Mouse (Mus musculus) limb, embryonic 13.5 days (tissue): Measurements from ENCODE around the gene Ssx2ip. TPM values are rescaled to one million over a fixed set of nuclear protein-coding genes. Genes with fewer than 3 reads are reported as not detected.

Source experiments
- ATAC-seq: fragments of 200-750 bp; cut with Nextera tagmentation; 2 replicates; pipeline ENCODE4 v1.8.0; 2017; ENCODE audit warnings: low read depth, moderate number of reproducible peaks, moderate TSS enrichment; ENCODE audit not compliant: low FRiP score
- H3K27ac ChIP-seq: fragments of 300-500 bp; sonication (generic); 2 replicates; pipeline ENCODE4 v1.5.1; 2015; ENCODE audit warnings: inconsistent platforms, mild to moderate bottlenecking, moderate library complexity
- H3K27me3 ChIP-seq: fragments of 300-500 bp; sonication (generic); 2 replicates; pipeline ENCODE4 v1.6.1; 2015; ENCODE audit warnings: mild to moderate bottlenecking, inconsistent platforms
- H3K36me3 ChIP-seq: fragments of 300-500 bp; sonication (generic); 2 replicates; pipeline ENCODE4 v1.6.1; 2015; ENCODE audit warnings: inconsistent platforms, mild to moderate bottlenecking, moderate library complexity
- H3K4me1 ChIP-seq: fragments of 300-500 bp; sonication (generic); 2 replicates; pipeline ENCODE4 v1.6.1; 2015; ENCODE audit warnings: inconsistent platforms
- H3K4me2 ChIP-seq: fragments of 300-500 bp; sonication (generic); replicated peaks from 2 replicates; pipeline ENCODE4 v1.6.1; 2015; ENCODE audit warnings: inconsistent platforms, mild to moderate bottlenecking, moderate library complexity
- H3K4me3 ChIP-seq: fragments of 300-500 bp; sonication (generic); 2 replicates; pipeline ENCODE4 v1.5.1; 2015; ENCODE audit warnings: moderate library complexity, mild to moderate bottlenecking, inconsistent platforms
- H3K9ac ChIP-seq: fragments of 300-500 bp; sonication (generic); 2 replicates; pipeline ENCODE4 v1.6.1; 2015; ENCODE audit warnings: mild to moderate bottlenecking, inconsistent platforms
- H3K9me3 ChIP-seq: fragments of 300-500 bp; sonication (generic); 2 replicates; pipeline ENCODE4 v1.6.1; 2016; ENCODE audit warnings: inconsistent platforms
- WGBS: fragments of 180-500 bp; shearing (Covaris S2); methylation state at CpG from one replicate; pipeline ENCODE4 v1.1.7; 2015; 5-methylcytosine and 5-hydroxymethylcytosine counted together
- polyA plus RNA-seq: library from polyadenylated mRNA; unstranded; fragments of >200 nt; fragmentation: Nextera tagmentation; extraction: Ambion mirVana; gene quantifications from 2 replicates; pipeline ENCODE4 v1.2.1, GENCODE M21; 2015

The Ssx2ip gene
- 18.7 and 18.9 TPM in 2 replicates for polyA plus RNA-seq

DNA sequence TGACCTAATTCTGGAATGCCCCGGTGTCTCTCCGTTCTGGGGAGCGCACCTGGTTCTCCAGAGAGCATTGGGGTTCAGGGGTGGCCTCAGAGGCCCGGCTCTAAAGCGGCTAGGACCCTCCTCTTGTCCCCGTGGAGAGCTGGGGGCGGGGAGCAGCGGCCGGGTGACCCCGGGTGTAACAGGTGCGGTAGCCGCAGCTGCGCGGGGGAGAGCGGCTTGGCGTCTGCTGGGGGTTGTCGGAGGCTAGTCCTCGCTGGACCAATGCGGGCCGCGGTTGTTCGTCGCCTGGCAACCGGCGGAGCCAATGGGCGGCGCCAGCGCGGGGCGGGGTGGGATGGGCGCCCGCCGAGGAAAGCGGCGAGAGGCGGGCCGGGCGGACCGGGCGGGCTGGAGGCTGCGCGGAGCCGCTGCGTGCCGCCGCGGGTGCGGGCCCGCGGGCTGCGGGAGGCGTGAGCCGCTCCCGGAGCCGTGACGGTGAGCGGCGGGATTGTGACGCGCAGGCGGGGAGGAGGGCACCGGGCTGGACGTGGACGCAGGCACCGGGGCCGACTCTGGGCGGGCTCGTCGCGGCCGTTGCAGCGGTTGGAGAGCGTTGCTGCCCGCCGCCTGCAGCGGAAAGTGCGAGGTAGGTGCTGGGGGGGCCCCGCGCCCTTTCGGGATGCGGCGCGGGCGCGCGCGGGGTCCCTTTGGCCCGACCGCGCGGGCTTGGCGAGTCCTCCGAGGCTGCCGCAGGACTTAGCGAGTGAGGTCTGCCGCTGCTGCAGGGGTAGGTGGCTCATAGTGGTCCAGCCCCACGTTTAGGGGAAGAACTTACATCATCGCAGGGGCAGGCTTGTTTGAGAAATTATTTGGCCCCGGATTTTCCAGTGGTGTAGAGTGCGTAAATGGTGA, at the start of gene Ssx2ip:
TSS of gene Ssx2ip (plus strand) at position 332 of the 891 bp plus-strand sequence.
- Histone ChIP-seq H3K4me3 (peak within 1 kb of the TSS; percentile 90), H3K27me3 (no peaks in the 10 kb centered on the region), H3K4me2 (peak within 1 kb of the TSS; percentile 90), H3K27ac (peak within 1 kb of the TSS; percentile 56), H3K9me3 (peaks cover 5% of the 10 kb centered on the region; the same call in 1 of the 2 replicates), H3K36me3 (no peaks in the 10 kb centered on the region), H3K4me1 (peaks cover 27% of the 10 kb centered on the region), H3K9ac (peak within 1 kb of the TSS; percentile 91)
- under 1% methylated on average over 66 of the region's 100 CpGs for WGBS
- ATAC-seq = peak; percentile 98

DNA sequence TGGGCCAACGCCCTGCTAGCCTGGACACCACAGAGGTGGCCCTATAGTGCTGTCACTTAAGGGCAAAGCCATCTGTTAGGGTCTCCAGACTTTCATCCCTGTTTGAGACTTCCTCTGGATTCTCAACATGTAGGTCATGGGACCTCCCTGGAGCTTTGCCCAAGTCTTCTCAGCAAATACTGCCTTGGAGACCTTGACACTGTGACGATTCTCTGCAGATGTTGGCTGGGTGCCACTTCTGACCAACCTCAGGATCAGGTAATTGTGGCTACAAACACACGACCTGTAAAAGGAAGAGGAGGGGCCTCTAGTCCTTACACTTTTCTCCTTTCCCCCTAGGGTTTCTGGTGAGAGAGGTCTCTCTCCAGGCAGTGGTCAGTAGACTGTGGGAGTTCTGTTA, 49.3 kb upstream of the Ssx2ip start:
- WGBS = 68% methylated on average over 3 of the region's 3 CpGs
- H3K9me3 ChIP-seq = no peaks in the 10 kb centered on the region
- no peak overlapping the region for H3K4me2 ChIP-seq
- H3K36me3 ChIP-seq = no peaks in the 10 kb centered on the region
- no peak overlapping the region for H3K27ac ChIP-seq
- no peaks in the 10 kb centered on the region for H3K27me3 ChIP-seq
- H3K4me3 ChIP-seq = no peak overlapping the region
- H3K4me1 ChIP-seq = no peaks in the 10 kb centered on the region
- no peak; the same call in 1 of the 2 replicates for ATAC-seq
- no peak overlapping the region for H3K9ac ChIP-seq

- H3K4me1 ChIP-seq = no peaks in the 10 kb centered on the region
- ATAC-seq = no peak
- H3K27me3 ChIP-seq = no peaks in the 10 kb centered on the region
- H3K4me3 ChIP-seq = no peak overlapping the region
- H3K9ac ChIP-seq = no peak overlapping the region
- H3K36me3 ChIP-seq = no peaks in the 10 kb centered on the region
- WGBS = 94% methylated on average over 9 of the region's 9 CpGs
- no peak overlapping the region for H3K27ac ChIP-seq
- no peak overlapping the region for H3K4me2 ChIP-seq
- H3K9me3 ChIP-seq = no peaks in the 10 kb centered on the region
Observed at GRCm38 (mm10) chr3:146365471-146365870, 39.0 kb upstream of the Ssx2ip start.

DNA sequence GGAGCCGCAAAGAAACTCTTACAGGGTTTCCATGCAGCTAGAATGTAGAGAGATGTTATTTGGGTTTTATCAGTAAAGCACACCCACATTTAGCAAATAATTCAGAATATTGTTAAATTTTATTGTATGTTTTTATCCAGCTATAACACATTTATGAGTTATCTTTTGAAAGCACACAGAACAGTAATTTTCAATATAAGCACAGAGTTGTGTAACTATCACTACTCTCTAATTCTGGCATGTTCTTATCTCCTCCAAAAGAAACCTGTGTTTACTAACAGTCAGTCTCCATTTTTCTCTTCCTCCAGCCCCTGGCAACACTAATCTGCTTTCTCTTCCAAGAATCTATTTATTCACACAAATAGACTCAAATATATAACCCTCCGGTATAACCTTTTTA, 37.4 kb upstream of the Ssx2ip start:
- ATAC-seq = no peak
- Histone ChIP-seq H3K9ac (no peak overlapping the region), H3K27me3 (no peaks in the 10 kb centered on the region), H3K9me3 (no peaks in the 10 kb centered on the region), H3K4me1 (no peaks in the 10 kb centered on the region), H3K36me3 (no peaks in the 10 kb centered on the region), H3K27ac (no peak overlapping the region), H3K4me2 (no peak overlapping the region), H3K4me3 (no peak overlapping the region)
- 96% methylated on average over 2 of the region's 2 CpGs for WGBS

GRCm38 (mm10) chr3:146370553-146371095, 33.8 kb upstream of the Ssx2ip start:
- no peak overlapping the region for H3K27ac ChIP-seq
- WGBS = 84% methylated on average over 7 of the region's 7 CpGs
- H3K9ac ChIP-seq = no peak overlapping the region
- H3K36me3 ChIP-seq = no peaks in the 10 kb centered on the region
- no peak for ATAC-seq
- H3K4me1 ChIP-seq = no peaks in the 10 kb centered on the region; the same call in 1 of the 2 replicates
- no peak overlapping the region for H3K4me3 ChIP-seq
- H3K27me3 ChIP-seq = no peaks in the 10 kb centered on the region
- no peaks in the 10 kb centered on the region for H3K9me3 ChIP-seq
- H3K4me2 ChIP-seq = no peak overlapping the region

- Histone ChIP-seq H3K4me2 (no peak overlapping the region), H3K27me3 (no peaks in the 10 kb centered on the region), H3K36me3 (no peaks in the 10 kb centered on the region), H3K4me3 (no peak overlapping the region), H3K9me3 (no peaks in the 10 kb centered on the region), H3K4me1 (no peaks in the 10 kb centered on the region; the same call in 1 of the 2 replicates), H3K9ac (no peak overlapping the region), H3K27ac (no peak overlapping the region)
- ATAC-seq = no peak
- WGBS = 75% methylated on average over 5 of the region's 5 CpGs
Observed at GRCm38 (mm10) chr3:146371201-146371600, 33.2 kb upstream of the Ssx2ip start.

GRCm38 (mm10) chr3:146374596-146375175, 29.8 kb upstream of the Ssx2ip start:
- Histone ChIP-seq H3K36me3 (no peaks in the 10 kb centered on the region), H3K4me2 (no peak overlapping the region), H3K9me3 (no peaks in the 10 kb centered on the region), H3K9ac (no peak overlapping the region), H3K4me3 (no peak overlapping the region), H3K27me3 (no peaks in the 10 kb centered on the region), H3K4me1 (no peaks in the 10 kb centered on the region; the same call in 1 of the 2 replicates), H3K27ac (no peak overlapping the region; the same call in 1 of the 2 replicates)
- no peak for ATAC-seq
- 87% methylated on average over 3 of the region's 3 CpGs for WGBS

DNA sequence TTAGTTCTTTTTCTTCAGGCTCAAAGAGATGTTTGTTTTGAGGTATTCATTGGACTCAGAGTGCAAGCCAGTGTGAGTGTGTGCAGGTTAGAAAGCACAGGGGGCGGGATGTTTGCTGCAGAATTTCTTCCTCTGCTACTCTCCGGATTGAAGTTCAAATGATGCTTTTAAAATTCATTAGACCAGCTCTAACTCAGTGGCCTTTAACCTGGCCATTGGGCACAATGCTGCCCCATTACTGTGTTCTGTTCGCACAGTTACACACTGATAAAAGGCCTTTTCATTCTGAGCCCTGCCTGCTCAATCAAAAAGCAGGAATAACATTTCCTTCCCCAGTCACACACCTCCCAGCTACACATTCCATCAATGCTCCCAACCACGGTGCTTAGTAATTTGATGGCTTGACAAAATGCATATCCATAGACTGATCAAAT, 29.2 kb upstream of the Ssx2ip start:
- Histone ChIP-seq H3K4me2 (no peak overlapping the region), H3K9ac (no peak overlapping the region), H3K27ac (peak overlapping the region; percentile 10; the same call in 1 of the 2 replicates), H3K36me3 (no peaks in the 10 kb centered on the region), H3K9me3 (no peaks in the 10 kb centered on the region), H3K27me3 (no peaks in the 10 kb centered on the region), H3K4me3 (no peak overlapping the region), H3K4me1 (no peaks in the 10 kb centered on the region; the same call in 1 of the 2 replicates)
- 61% methylated on average over 4 of the region's 4 CpGs for WGBS
- no peak for ATAC-seq

DNA sequence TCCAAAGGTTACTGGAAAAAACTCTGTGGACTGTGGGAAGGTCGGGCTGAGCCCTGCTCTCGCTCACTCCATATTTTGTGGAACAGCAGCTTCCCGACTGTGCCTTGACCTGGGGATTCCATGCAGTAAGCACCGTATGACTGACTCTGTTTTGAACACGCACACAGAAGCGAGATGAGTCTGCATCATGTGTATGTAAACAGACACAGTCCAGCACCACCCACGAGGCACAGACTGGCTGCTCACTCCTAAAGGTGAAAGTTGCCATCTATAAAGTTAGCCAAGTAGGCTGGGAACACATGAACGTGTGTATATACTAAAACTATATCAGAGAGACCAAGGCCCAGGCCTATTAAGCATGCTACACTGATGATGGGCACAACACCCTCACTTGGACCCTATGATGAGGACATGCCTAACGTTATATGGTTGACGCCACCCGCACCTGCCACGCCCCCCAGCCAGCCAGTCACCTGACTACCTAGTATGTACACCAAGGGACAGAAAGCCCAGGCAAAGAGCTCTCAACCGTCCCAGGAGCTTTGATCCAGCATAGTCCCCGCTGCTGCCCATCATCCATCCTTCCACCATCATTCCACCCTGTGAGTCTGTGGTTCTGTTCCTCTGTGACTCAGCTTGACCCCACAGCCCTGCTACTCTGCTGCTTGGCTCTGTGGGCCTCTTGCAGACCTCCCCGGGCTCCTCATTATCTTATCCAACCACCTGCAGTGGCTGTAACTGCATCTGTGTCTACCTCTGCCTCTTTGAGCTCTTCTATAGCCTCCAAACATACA, 27.9 kb upstream of the Ssx2ip start:
- Histone ChIP-seq H3K9me3 (no peaks in the 10 kb centered on the region), H3K27me3 (no peaks in the 10 kb centered on the region), H3K4me1 (no peaks in the 10 kb centered on the region; the same call in 1 of the 2 replicates), H3K4me3 (no peak overlapping the region), H3K4me2 (no peak overlapping the region), H3K36me3 (no peaks in the 10 kb centered on the region), H3K27ac (no peak overlapping the region), H3K9ac (no peak overlapping the region)
- ATAC-seq = no peak
- 89% methylated on average over 15 of the region's 15 CpGs for WGBS

DNA sequence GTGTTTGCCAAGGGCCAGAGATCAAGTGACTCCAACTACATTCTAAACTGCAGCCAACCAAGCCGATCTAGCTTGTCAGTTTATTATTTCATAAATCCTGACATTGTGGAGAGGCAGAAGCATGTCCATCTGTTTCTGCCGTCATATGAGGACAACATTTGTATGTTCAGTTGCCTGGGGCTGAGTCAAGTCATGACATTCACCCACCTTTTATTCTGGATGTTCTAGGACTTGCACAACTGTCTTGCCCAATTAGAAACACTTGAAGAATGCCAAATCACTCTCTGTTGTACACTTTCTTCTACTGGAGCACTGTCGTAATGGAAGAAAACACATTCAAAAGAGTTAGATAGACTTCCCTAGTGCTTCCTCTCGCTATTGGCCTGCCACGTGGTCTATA, 27.2 kb upstream of the Ssx2ip start:
- 82% methylated on average over 5 of the region's 5 CpGs for WGBS

DNA sequence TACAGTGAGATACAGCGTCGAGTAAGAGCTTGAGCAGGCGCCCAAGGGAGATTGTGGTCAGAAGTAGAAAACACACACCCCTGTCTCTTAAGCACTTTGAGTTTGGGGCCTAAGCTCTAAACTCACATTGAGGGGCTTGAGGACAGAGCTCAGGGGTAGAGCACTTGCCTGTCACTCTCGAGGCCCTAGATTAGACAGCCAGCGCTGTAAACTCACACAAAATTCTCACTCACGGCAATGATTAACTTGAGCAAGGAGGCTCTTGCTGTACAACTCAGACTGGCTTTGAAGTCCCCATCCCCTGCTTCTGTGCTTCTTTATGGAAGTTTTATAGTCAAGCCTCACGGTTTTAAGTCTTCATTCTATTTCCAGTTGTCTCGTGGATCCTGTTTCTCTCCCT, 25.7 kb upstream of the Ssx2ip start:
- no peaks in the 10 kb centered on the region; the same call in 1 of the 2 replicates for H3K9me3 ChIP-seq
- no peaks in the 10 kb centered on the region; the same call in 1 of the 2 replicates for H3K4me1 ChIP-seq
- ATAC-seq = no peak
- H3K36me3 ChIP-seq = no peaks in the 10 kb centered on the region
- WGBS = 72% methylated on average over 8 of the region's 8 CpGs
- H3K4me3 ChIP-seq = no peak overlapping the region
- H3K27me3 ChIP-seq = no peaks in the 10 kb centered on the region
- H3K27ac ChIP-seq = no peak overlapping the region
- no peak overlapping the region for H3K4me2 ChIP-seq
- no peak overlapping the region for H3K9ac ChIP-seq

More for the DNA sequence above, 27.2 kb upstream of the Ssx2ip start:
- H3K9ac ChIP-seq = no peak overlapping the region
- no peaks in the 10 kb centered on the region; the same call in 1 of the 2 replicates for H3K4me1 ChIP-seq
- H3K27ac ChIP-seq = no peak overlapping the region
- no peaks in the 10 kb centered on the region for H3K27me3 ChIP-seq
- no peak overlapping the region for H3K4me3 ChIP-seq
- H3K9me3 ChIP-seq = no peaks in the 10 kb centered on the region
- no peak overlapping the region for H3K4me2 ChIP-seq
- ATAC-seq = no peak
- H3K36me3 ChIP-seq = no peaks in the 10 kb centered on the region
